Mouse (Mus musculus) midbrain, embryonic 16.5 days (tissue): ENCODE measurements around the gene Ccdc88c. TPM values are rescaled to one million over a fixed set of nuclear protein-coding genes. Genes with fewer than 3 reads are reported as not detected.

ENCODE experiments used
- ATAC-seq: fragments of 200-750 bp; cut with Nextera tagmentation; 2 replicates; pipeline ENCODE4 v1.8.0; 2017; ENCODE audit warnings: moderate TSS enrichment
- H3K27ac ChIP-seq: fragments of 300-500 bp; sonication (generic); 2 replicates; pipeline ENCODE4 v1.5.1; 2014; ENCODE audit warnings: mild to moderate bottlenecking, low read length, mixed read lengths
- H3K27me3 ChIP-seq: fragments of 300-500 bp; sonication (generic); 2 replicates; pipeline ENCODE4 v1.6.1; 2014; ENCODE audit warnings: low read depth, low read length, mixed read lengths; ENCODE audit not compliant: control insufficient read depth, insufficient read depth
- H3K36me3 ChIP-seq: fragments of 300-500 bp; sonication (generic); 2 replicates; pipeline ENCODE4 v1.6.1; 2014; ENCODE audit warnings: mild to moderate bottlenecking, low read length, moderate library complexity, mixed read lengths; ENCODE audit not compliant: control insufficient read depth, insufficient read depth
- H3K4me1 ChIP-seq: fragments of 300-500 bp; sonication (generic); 2 replicates; pipeline ENCODE4 v1.6.1; 2014; ENCODE audit warnings: mild to moderate bottlenecking, low read length, mixed read lengths; ENCODE audit not compliant: control insufficient read depth, insufficient read depth
- H3K4me2 ChIP-seq: fragments of 300-500 bp; sonication (generic); 2 replicates; pipeline ENCODE4 v1.6.1; 2014; ENCODE audit warnings: mild to moderate bottlenecking, low read length, mixed read lengths
- H3K4me3 ChIP-seq: fragments of 300-500 bp; sonication (generic); 2 replicates; pipeline ENCODE4 v1.5.1; 2014; ENCODE audit warnings: low read depth, mild to moderate bottlenecking, low read length, moderate library complexity, mixed read lengths
- H3K9ac ChIP-seq: fragments of 300-500 bp; sonication (generic); 2 replicates; pipeline ENCODE4 v1.6.1; 2014; ENCODE audit warnings: low read depth, low read length, mixed read lengths
- H3K9me3 ChIP-seq: fragments of 300-500 bp; sonication (generic); replicated peaks from 2 replicates; pipeline ENCODE4 v1.6.1; 2014; ENCODE audit warnings: mild to moderate bottlenecking, low read length, mixed read lengths; ENCODE audit not compliant: control insufficient read depth, poor library complexity, severe bottlenecking
- WGBS: fragments of 180-500 bp; shearing (Covaris S2); extraction: QIAGEN DNeasy Blood & Tissue Kit; methylation state at CpG from one replicate; pipeline ENCODE4 v1.1.7; 2014; 5-methylcytosine and 5-hydroxymethylcytosine counted together
- polyA plus RNA-seq: library from polyadenylated mRNA; unstranded; fragments of >200 nt; fragmentation: Nextera tagmentation; extraction: Ambion mirVana; gene quantifications from 2 replicates; pipeline ENCODE4 v1.2.1, GENCODE M21; 2015

The Ccdc88c gene
- polyA plus RNA-seq, 1 experiment from 2014 or later, result 12.5 TPM

- H3K9ac ChIP-seq, result no peak overlapping the region
- no peak overlapping the region for H3K4me2 ChIP-seq
- 77% methylated on average over 9 of the region's 9 CpGs for WGBS
- H3K9me3 ChIP-seq, result no peaks in the 10 kb centered on the region
- no peak overlapping the region for H3K4me3 ChIP-seq
- no peak overlapping the region for H3K27ac ChIP-seq
- peaks cover 45% of the 10 kb centered on the region for H3K4me1 ChIP-seq
- H3K27me3 ChIP-seq, result no peaks in the 10 kb centered on the region
- 0 out of 2 replicates have a peak, but pooled peaks cover 4% of the 10 kb centered on the region for H3K36me3 ChIP-seq
- no peak for ATAC-seq
Observed at GRCm38 (mm10) chr12:101021484-101022226, 7.2 kb downstream of the Ccdc88c start.

DNA sequence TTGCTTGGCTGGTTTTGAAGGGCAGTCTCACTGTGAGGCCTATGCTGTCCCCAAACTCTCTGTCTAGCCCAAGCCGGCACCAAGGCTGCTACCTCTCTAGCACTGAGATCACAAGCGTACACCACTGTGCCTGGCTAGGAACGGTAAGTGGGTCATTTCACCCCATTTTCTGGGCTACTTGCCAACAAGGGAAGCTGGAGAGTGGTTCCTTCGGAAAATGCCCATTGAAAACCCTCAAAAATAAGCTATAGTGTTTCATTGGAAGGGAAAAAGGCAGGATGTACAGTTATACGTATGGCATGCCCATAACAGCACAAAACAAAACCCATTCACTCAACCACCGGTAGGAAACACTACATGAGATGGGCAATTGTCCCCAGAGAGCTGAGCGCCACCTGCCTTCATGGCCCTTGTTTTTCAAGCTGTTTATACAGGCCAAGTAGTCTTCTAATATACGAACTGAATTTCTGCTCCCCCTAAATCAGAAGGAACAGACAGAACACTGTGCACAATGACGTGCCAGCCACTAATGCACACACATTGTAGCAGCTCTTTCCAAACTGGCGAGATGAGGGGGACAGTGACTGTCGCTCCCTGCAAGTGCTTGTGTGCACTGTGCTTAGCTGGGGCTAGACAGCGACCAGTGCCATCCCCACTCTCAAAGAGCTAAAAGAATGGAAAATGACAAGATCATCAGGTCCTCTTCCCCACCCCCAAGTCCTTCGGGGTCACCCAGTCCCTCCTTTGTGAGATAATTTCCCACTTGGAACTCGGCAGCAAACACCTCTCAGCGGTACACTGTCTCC lies 8.4 kb downstream of the Ccdc88c start:
- H3K4me1 ChIP-seq, result peaks cover 40% of the 10 kb centered on the region
- H3K4me3 ChIP-seq, result no peak overlapping the region
- 75% methylated on average over 15 of the region's 15 CpGs for WGBS
- ATAC-seq, result no peak
- no peaks in the 10 kb centered on the region for H3K9me3 ChIP-seq
- no peak overlapping the region for H3K4me2 ChIP-seq
- no peak overlapping the region for H3K27ac ChIP-seq
- 0 out of 2 replicates have a peak, but pooled peaks cover 4% of the 10 kb centered on the region for H3K36me3 ChIP-seq
- no peaks in the 10 kb centered on the region for H3K27me3 ChIP-seq
- H3K9ac ChIP-seq, result no peak overlapping the region

GRCm38 (mm10) chr12:101019443-101019842 lies 9.4 kb downstream of the Ccdc88c start:
- 0 out of 2 replicates have a peak, but pooled peaks cover 4% of the 10 kb centered on the region for H3K36me3 ChIP-seq
- H3K4me3 ChIP-seq, result no peak overlapping the region
- no peaks in the 10 kb centered on the region for H3K27me3 ChIP-seq
- H3K9me3 ChIP-seq, result no peaks in the 10 kb centered on the region
- H3K9ac ChIP-seq, result no peak overlapping the region
- peaks cover 33% of the 10 kb centered on the region for H3K4me1 ChIP-seq
- WGBS, result 89% methylated on average over 7 of the region's 7 CpGs
- 0 out of 2 replicates have a peak overlapping the region, but pooled peaks have one; percentile 23 for H3K27ac ChIP-seq
- ATAC-seq, result 0 out of 2 replicates have a peak, but pooled peaks have one; percentile 11
- no peak overlapping the region for H3K4me2 ChIP-seq

DNA sequence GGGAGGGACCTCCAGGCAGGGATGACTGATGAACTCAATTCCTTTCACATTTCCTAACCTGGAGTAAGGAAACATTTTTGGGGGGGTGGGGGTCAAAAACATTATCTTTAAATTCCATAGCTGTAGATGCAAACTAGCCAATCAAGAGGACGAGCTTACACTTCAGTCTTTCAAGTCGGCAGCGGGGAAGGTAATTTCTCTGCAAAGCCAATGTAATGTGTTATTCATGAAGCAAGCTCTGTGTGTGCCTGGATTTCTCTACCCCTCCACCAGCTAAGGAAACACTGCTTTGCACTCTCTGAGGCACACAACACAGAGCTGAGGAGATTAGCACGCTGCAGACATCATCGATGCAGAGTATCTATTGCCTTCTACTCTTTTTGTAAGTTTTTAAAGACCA lies 9.8 kb downstream of the Ccdc88c start:
- Histone ChIP-seq H3K27ac (peak overlapping the region; percentile 63; the same call in 1 of the 2 replicates), H3K4me2 (no peak overlapping the region), H3K4me3 (no peak overlapping the region), H3K27me3 (no peaks in the 10 kb centered on the region), H3K4me1 (peaks cover 30% of the 10 kb centered on the region), H3K9me3 (no peaks in the 10 kb centered on the region), H3K9ac (no peak overlapping the region), H3K36me3 (0 out of 2 replicates have a peak, but pooled peaks cover 4% of the 10 kb centered on the region)
- 13% methylated on average over 5 of the region's 5 CpGs for WGBS
- ATAC-seq, result 0 out of 2 replicates have a peak, but pooled peaks have one; percentile 12

DNA sequence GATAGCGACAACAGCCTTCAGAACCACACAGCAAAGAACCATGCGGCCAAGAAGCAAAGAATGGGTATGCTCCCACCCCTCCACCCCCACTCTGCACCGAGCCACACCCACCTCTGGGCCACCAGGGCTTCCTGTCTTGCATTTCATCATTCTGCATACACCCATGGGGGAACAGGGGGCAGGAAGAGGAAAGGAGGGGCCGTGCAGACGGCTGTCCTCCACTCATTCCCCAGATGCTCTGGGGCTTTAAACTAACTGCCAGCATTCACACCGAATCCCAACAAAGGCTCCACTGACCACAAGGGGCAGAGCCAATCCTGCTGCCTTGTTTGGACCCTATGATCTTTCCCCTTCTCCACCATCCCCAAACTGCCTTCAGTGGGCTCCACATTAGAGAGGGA lies 10.9 kb downstream of the Ccdc88c start:
- H3K4me3 ChIP-seq, result no peak overlapping the region
- H3K9me3 ChIP-seq, result no peaks in the 10 kb centered on the region
- ATAC-seq, result peak; percentile 11; the same call in 1 of the 2 replicates
- H3K27ac ChIP-seq, result no peak overlapping the region
- no peak overlapping the region for H3K4me2 ChIP-seq
- peaks cover 20% of the 10 kb centered on the region for H3K4me1 ChIP-seq
- H3K36me3 ChIP-seq, result 0 out of 2 replicates have a peak, but pooled peaks cover 4% of the 10 kb centered on the region
- H3K27me3 ChIP-seq, result no peaks in the 10 kb centered on the region
- WGBS, result 17% methylated on average over 6 of the region's 6 CpGs
- H3K9ac ChIP-seq, result peak overlapping the region; percentile 1

DNA sequence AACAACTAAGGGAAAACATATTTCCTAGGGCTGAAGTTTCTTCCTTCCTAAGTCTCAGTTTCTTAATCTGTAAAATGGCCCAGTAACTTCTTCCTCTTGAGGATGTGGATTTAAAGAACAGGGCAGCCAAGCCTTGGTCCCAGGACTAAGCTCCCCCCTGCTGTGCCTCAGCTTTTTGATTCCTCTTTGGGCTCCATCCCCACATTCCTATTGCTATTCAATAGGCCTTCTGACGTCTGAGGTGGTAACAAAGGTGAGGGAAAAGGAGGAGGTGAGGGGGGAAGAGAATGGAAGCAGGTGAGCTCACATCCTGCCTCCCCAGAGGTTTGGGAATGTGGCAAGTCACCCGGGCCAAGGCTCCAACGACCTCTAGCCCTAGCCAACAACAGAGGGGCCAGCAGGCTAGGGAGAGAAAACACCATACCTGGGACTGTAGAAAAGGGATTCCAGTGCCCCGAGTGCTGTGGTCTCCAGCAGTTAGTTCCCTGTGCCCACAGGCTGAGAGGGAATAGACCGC lies 12.4 kb downstream of the Ccdc88c start:
- ATAC-seq, result no peak
- Histone ChIP-seq H3K4me2 (no peak overlapping the region), H3K4me1 (peaks cover 27% of the 10 kb centered on the region), H3K9ac (no peak overlapping the region), H3K27me3 (no peaks in the 10 kb centered on the region), H3K4me3 (no peak overlapping the region), H3K36me3 (no peaks in the 10 kb centered on the region), H3K9me3 (no peaks in the 10 kb centered on the region), H3K27ac (no peak overlapping the region)
- WGBS, result 44% methylated on average over 5 of the region's 5 CpGs

DNA sequence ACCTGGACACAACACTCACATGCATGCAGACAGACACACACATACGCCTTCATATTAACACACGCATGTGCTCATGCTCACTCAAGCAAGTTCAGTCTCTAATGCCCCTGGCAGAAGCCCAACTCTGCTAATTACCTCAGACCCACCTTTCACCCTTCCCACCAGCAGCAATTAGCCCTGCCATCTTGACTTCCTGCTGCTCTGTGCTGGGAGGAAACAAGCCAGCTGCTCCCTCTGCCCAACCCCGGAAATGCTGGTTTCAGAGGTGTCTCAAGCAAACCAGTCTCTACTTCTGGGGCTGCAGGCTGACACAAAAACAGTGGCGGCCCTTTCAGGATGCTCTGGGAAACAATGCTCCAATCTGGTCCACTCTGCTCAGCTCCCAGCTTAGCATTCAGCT lies 12.9 kb downstream of the Ccdc88c start:
- Histone ChIP-seq H3K36me3 (no peaks in the 10 kb centered on the region), H3K9me3 (no peaks in the 10 kb centered on the region), H3K27ac (no peak overlapping the region), H3K9ac (no peak overlapping the region), H3K4me1 (peaks cover 27% of the 10 kb centered on the region), H3K4me3 (no peak overlapping the region), H3K27me3 (no peaks in the 10 kb centered on the region), H3K4me2 (no peak overlapping the region)
- WGBS, result 50% methylated on average over 4 of the region's 4 CpGs
- ATAC-seq, result no peak

- Histone ChIP-seq H3K9me3 (no peaks in the 10 kb centered on the region), H3K4me1 (peaks cover 26% of the 10 kb centered on the region), H3K27ac (no peak overlapping the region), H3K4me2 (no peak overlapping the region), H3K4me3 (no peak overlapping the region), H3K36me3 (no peaks in the 10 kb centered on the region), H3K9ac (no peak overlapping the region), H3K27me3 (no peaks in the 10 kb centered on the region)
- WGBS, result 87% methylated on average over 11 of the region's 11 CpGs
- no peak for ATAC-seq
Observed at GRCm38 (mm10) chr12:101015165-101015560, 13.7 kb downstream of the Ccdc88c start.
